Mouse (Mus musculus): Measurements from ENCODE around the gene Tmco5b. TPM values are rescaled to one million over a fixed set of nuclear protein-coding genes. Genes with fewer than 3 reads are reported as not detected.

Gene Tmco5b
- polyA plus RNA-seq, 1 experiment from 2014 or later = 0.16 TPM

Other genes with a start within 250 kb of the Tmco5b start
- 0.25 and 0.28 TPM in 2 replicates for gene Ryr3, start 68.6 kb upstream of the Tmco5b start, polyA plus RNA-seq (2016; fragmentation: Nextera tagmentation; extraction: Ambion mirVana)
- 2.1 and 2.2 TPM in 2 replicates for gene Fmn1, start 42.0 kb downstream of the Tmco5b start, polyA plus RNA-seq (2016; fragmentation: Nextera tagmentation; extraction: Ambion mirVana)

Measured in embryonic facial prominence, embryonic 10.5 days (tissue).